Mouse (Mus musculus) neural tube, embryonic 15.5 days (tissue): ENCODE results near the gene Mrgpra2b. TPM values are rescaled to one million over a fixed set of nuclear protein-coding genes. Genes with fewer than 3 reads are reported as not detected.
"Not testable (repeated sequence)": the region's sequence is repeated elsewhere in the genome, so short reads cannot be mapped to it uniquely, and the experiment has no call there.

Experiments used
- ATAC-seq: fragments of 200-750 bp; cut with Nextera tagmentation; 2 replicates; pipeline ENCODE4 v1.8.0; 2017; ENCODE audit warnings: mild to moderate bottlenecking, moderate TSS enrichment, moderate library complexity; ENCODE audit not compliant: low FRiP score
- H3K27ac ChIP-seq: fragments of 300-500 bp; sonication (generic); replicated peaks from 2 replicates; pipeline ENCODE4 v1.5.1; 2015; ENCODE audit warnings: mild to moderate bottlenecking, inconsistent platforms
- H3K27me3 ChIP-seq: fragments of 300-500 bp; sonication (generic); replicated peaks from 2 replicates; pipeline ENCODE4 v1.6.1; 2015; ENCODE audit warnings: inconsistent platforms
- H3K36me3 ChIP-seq: fragments of 300-500 bp; sonication (generic); 2 replicates; pipeline ENCODE4 v1.6.1; 2015; ENCODE audit warnings: inconsistent platforms
- H3K4me1 ChIP-seq: fragments of 300-500 bp; sonication (generic); 2 replicates; pipeline ENCODE4 v1.6.1; 2015; ENCODE audit warnings: inconsistent platforms
- H3K4me2 ChIP-seq: fragments of 300-500 bp; sonication (generic); 2 replicates; pipeline ENCODE4 v1.6.1; 2015; ENCODE audit warnings: inconsistent platforms, mild to moderate bottlenecking, moderate library complexity
- H3K4me3 ChIP-seq: fragments of 300-500 bp; sonication (generic); replicated peaks from 2 replicates; pipeline ENCODE4 v1.5.1; 2015; ENCODE audit warnings: mild to moderate bottlenecking, inconsistent platforms
- H3K9ac ChIP-seq: fragments of 300-500 bp; sonication (generic); replicated peaks from 2 replicates; pipeline ENCODE4 v1.6.1; 2015; ENCODE audit warnings: mild to moderate bottlenecking, inconsistent platforms
- H3K9me3 ChIP-seq: fragments of 300-500 bp; sonication (generic); replicated peaks from 2 replicates; pipeline ENCODE4 v1.6.1; 2016; ENCODE audit warnings: inconsistent platforms
- WGBS: fragments of 180-500 bp; shearing (Covaris S2); methylation state at CpG from one replicate; pipeline ENCODE4 v1.1.7; 2015; ENCODE audit warnings: mixed read lengths; 5-methylcytosine and 5-hydroxymethylcytosine counted together
- polyA plus RNA-seq: library from polyadenylated mRNA; unstranded; fragments of >200 nt; fragmentation: Nextera tagmentation; extraction: Ambion mirVana; gene quantifications from 2 replicates; pipeline ENCODE4 v1.2.1, GENCODE M21; 2015

The Mrgpra2b gene
- polyA plus RNA-seq = not detected in 2 replicates

GRCm38 (mm10) chr7:47528762-47529161 is at the start of gene Mrgpra2b:
Mrgpra2b (minus strand) TSS chr7:47528862.
- no peaks in the 10 kb centered on the region for H3K4me1 ChIP-seq

GRCm38 (mm10) chr7:47516379-47516778 is 12.3 kb downstream of the Mrgpra2b start:
- Histone ChIP-seq H3K4me1 (no peaks in the 10 kb centered on the region), H3K4me3 (no peak overlapping the region), H3K9ac (no peak overlapping the region), H3K9me3 (peaks cover 28% of the 10 kb centered on the region; the same call in 1 of the 2 replicates), H3K27me3 (no peaks in the 10 kb centered on the region), H3K27ac (no peak overlapping the region), H3K36me3 (no peaks in the 10 kb centered on the region), H3K4me2 (no peak overlapping the region)
- ATAC-seq = no peak
- 79% methylated on average over 1 of the region's 1 CpGs for WGBS

More at GRCm38 (mm10) chr7:47528762-47529161, at the start of gene Mrgpra2b:
- no peaks in the 10 kb centered on the region for H3K36me3 ChIP-seq
- H3K4me2 ChIP-seq = no peak within 1 kb of the TSS
- no peak within 1 kb of the TSS for H3K9ac ChIP-seq
- H3K27me3 ChIP-seq = no peaks in the 10 kb centered on the region
- H3K27ac ChIP-seq = no peak within 1 kb of the TSS
- ATAC-seq = no peak
- peaks cover 15% of the 10 kb centered on the region; the same call in 1 of the 2 replicates for H3K9me3 ChIP-seq
- no peak within 1 kb of the TSS for H3K4me3 ChIP-seq

GRCm38 (mm10) chr7:47515050-47515449 is 13.6 kb downstream of the Mrgpra2b start:
- no peak overlapping the region for H3K9ac ChIP-seq
- no peak overlapping the region for H3K4me3 ChIP-seq
- H3K4me2 ChIP-seq = no peak overlapping the region
- no peaks in the 10 kb centered on the region for H3K4me1 ChIP-seq
- H3K36me3 ChIP-seq = no peaks in the 10 kb centered on the region
- no peak for ATAC-seq
- H3K27me3 ChIP-seq = no peaks in the 10 kb centered on the region
- H3K27ac ChIP-seq = no peak overlapping the region
- WGBS = 79% methylated on average over 2 of the region's 2 CpGs
- H3K9me3 ChIP-seq = peaks cover 28% of the 10 kb centered on the region; the same call in 1 of the 2 replicates

DNA sequence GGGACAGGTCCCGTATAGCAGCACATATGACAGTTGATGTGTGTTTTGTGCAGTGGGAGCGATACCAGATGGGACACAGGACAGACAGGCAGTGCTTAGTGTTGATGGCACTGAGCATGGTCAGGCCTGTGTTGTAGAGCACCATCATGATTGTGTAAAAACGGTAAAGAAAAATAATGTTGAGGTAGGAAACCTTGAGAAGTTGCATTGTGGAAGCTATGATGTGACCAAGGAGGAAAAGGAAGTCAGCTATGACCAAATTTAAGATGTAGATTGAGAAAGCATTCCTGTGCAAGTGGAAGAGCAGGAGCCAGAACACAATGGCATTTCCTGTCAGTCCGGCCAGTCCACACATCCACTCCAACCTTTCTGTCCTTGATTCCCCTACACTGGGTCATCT is 25.7 kb downstream of the Mrgpra2b start:
- no peaks in the 10 kb centered on the region for H3K27me3 ChIP-seq
- no peak overlapping the region for H3K4me3 ChIP-seq
- H3K9ac ChIP-seq = no peak overlapping the region
- WGBS = 85% methylated on average over 4 of the region's 4 CpGs
- no peak overlapping the region for H3K4me2 ChIP-seq
- H3K4me1 ChIP-seq = no peaks in the 10 kb centered on the region
- no peaks in the 10 kb centered on the region for H3K36me3 ChIP-seq
- no peak overlapping the region for H3K27ac ChIP-seq
- ATAC-seq = no peak
- peaks cover 29% of the 10 kb centered on the region; the same call in 1 of the 2 replicates for H3K9me3 ChIP-seq

GRCm38 (mm10) chr7:47491266-47491665 is 37.4 kb downstream of the Mrgpra2b start:
- not testable (repeated sequence) for H3K27ac ChIP-seq, H3K4me3 ChIP-seq, H3K27me3 ChIP-seq, H3K4me2 ChIP-seq, H3K36me3 ChIP-seq, H3K9ac ChIP-seq, ATAC-seq, H3K9me3 ChIP-seq, H3K4me1 ChIP-seq

DNA sequence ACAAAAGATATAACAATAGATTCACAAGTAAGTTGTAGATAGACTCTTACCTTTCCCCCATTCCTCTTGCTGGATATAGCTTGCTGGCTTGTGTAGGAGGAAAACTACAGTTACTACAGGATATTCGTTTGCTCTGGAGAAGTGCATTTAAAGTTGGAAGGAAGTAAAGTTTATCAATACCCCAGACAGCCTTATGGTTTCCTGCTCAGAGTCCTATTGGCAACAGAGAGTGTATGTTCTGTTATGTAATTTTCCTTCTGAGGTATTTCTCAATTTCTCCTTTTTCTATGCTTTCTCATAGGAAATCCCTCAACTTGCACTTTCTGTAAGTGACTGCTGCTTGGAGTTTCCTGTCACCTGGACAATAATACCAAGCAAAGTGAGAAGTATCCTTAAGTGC is 39.2 kb downstream of the Mrgpra2b start:
- H3K27ac ChIP-seq, H3K27me3 ChIP-seq, H3K9me3 ChIP-seq, H3K4me2 ChIP-seq, H3K4me3 ChIP-seq, H3K9ac ChIP-seq, H3K36me3 ChIP-seq, ATAC-seq, H3K4me1 ChIP-seq: not testable (repeated sequence)
- no CpG with 5 or more reads among the region's 1 CpGs for WGBS

GRCm38 (mm10) chr7:47483181-47483580 is 45.5 kb downstream of the Mrgpra2b start:
- not testable (repeated sequence) for H3K4me2 ChIP-seq, H3K4me1 ChIP-seq, H3K36me3 ChIP-seq, H3K9ac ChIP-seq, H3K4me3 ChIP-seq, H3K27me3 ChIP-seq, ATAC-seq, H3K9me3 ChIP-seq, H3K27ac ChIP-seq

GRCm38 (mm10) chr7:47473904-47474303 is 54.8 kb downstream of the Mrgpra2b start:
- H3K4me2 ChIP-seq, H3K27ac ChIP-seq, ATAC-seq, H3K27me3 ChIP-seq, H3K9me3 ChIP-seq, H3K36me3 ChIP-seq, H3K4me3 ChIP-seq, H3K9ac ChIP-seq, H3K4me1 ChIP-seq: not testable (repeated sequence)
- 29% methylated on average over 1 of the region's 3 CpGs for WGBS

GRCm38 (mm10) chr7:47465278-47465981 is 63.2 kb downstream of the Mrgpra2b start:
- not testable (repeated sequence) for H3K4me3 ChIP-seq, H3K4me2 ChIP-seq, H3K9ac ChIP-seq, H3K27ac ChIP-seq, H3K9me3 ChIP-seq, ATAC-seq, H3K36me3 ChIP-seq, H3K4me1 ChIP-seq, H3K27me3 ChIP-seq

DNA sequence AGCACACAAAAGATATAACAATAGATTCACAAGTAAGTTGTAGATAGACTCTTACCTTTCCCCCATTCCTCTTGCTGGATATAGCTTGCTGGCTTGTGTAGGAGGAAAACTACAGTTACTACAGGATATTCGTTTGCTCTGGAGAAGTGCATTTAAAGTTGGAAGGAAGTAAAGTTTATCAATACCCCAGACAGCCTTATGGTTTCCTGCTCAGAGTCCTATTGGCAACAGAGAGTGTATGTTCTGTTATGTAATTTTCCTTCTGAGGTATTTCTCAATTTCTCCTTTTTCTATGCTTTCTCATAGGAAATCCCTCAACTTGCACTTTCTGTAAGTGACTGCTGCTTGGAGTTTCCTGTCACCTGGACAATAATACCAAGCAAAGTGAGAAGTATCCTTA is 76.6 kb downstream of the Mrgpra2b start, which contains the start of gene Mrgpra2a:
Gene Mrgpra2a, minus strand, starts transcription at position 125 of the 400 bp plus-strand sequence.
- not testable (repeated sequence) for H3K9ac ChIP-seq, H3K4me2 ChIP-seq, H3K27me3 ChIP-seq, H3K9me3 ChIP-seq, H3K4me3 ChIP-seq, H3K36me3 ChIP-seq, H3K4me1 ChIP-seq, H3K27ac ChIP-seq, ATAC-seq
- WGBS = no CpG with 5 or more reads among the region's 1 CpGs

DNA sequence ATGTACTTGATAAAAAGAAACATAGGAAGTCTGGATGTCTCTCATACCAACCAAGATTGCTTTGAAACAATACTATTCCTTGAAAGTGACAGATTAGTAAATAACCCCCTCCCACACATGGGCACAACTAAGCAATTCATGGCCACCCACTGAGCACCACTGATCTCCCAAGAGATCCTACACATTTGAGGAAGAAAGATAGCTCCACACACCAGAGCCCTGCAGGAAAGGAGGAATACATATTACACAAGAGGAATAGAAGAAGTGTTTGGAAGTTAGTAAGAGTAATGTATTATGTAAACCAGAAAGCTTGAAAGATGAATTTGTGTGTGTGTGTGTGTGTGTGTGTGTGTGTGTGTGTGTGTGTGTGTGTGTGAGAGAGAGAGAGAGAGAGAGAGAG is 82.9 kb downstream of the Mrgpra2b start:
- H3K27me3 ChIP-seq, H3K27ac ChIP-seq, H3K4me3 ChIP-seq, H3K9ac ChIP-seq, H3K4me1 ChIP-seq, H3K36me3 ChIP-seq, H3K4me2 ChIP-seq, H3K9me3 ChIP-seq, ATAC-seq: not testable (repeated sequence)

GRCm38 (mm10) chr7:47436463-47436862 is 92.2 kb downstream of the Mrgpra2b start:
- not testable (repeated sequence) for H3K9ac ChIP-seq

More at GRCm38 (mm10) chr7:47436463-47436862, 92.2 kb downstream of the Mrgpra2b start:
- 38% methylated on average over 1 of the region's 2 CpGs for WGBS
- H3K36me3 ChIP-seq, ATAC-seq, H3K4me2 ChIP-seq, H3K4me3 ChIP-seq, H3K27me3 ChIP-seq, H3K27ac ChIP-seq, H3K4me1 ChIP-seq, H3K9me3 ChIP-seq: not testable (repeated sequence)
